Mouse (Mus musculus): Measurements from ENCODE around the gene Uckl1. TPM values are rescaled to one million over a fixed set of nuclear protein-coding genes. Genes with fewer than 3 reads are reported as not detected.

Gene Uckl1
- polyA plus RNA-seq, 1 experiment from 2014 or later, result 51.0 TPM

DNA sequence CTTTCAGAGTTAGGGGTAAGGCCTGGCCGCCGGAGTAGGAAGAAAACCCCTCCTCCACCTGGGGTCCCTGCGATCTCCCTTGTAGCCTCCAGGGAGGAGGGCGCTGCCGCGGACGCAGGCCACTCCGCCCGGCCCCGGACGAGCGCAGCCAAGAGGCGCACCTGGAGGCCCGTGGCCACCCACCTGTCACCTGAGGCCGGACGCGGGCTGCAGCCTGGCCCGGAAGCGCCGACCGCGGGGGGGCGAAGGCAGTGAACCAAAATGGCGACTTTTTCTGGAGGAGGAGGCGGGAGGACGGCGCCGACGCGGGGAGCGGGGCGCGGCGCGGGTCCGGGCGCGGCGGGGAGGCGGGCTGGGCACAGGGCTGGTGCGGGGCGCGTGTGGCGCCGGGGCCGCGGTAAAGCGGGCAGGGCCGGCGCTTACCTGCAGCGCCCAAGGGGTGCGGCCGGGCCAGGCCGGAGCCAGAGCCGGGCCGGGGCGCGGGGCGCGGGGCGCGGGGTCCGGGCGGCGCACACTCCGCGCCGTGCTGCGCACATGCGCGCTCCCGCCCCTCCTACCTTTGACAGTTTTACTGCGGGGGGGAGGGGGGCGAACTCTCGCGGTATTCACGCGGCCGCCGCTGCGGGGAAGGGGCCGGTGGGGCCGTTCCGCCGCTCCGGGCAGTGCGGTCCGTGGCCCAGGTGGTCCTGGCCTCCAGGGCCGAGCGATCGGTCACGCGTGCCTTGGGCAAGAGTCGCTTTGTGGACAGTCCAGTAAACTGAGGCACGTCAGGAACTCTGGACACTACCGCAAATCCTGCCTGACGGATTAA is 7.7 kb upstream of the Uckl1 start, which contains the start of gene Zfp512b:
Gene Zfp512b (minus strand): TSS at position 573 of the 811 bp plus-strand sequence.
- Histone ChIP-seq H3K4me1 (replicated peaks; ENCODE audit: control insufficient read depth, insufficient read depth, low read length) (peaks cover 5% of the 10 kb centered on the region; the same call in 1 of the 2 replicates), H3K4me2 (ENCODE audit: low read depth, low read length, severe bottlenecking) (peak within 1 kb of the TSS; percentile 85), H3K4me3 (ENCODE audit: low read depth, low read length) (peak within 1 kb of the TSS; percentile 94), H3K27ac (ENCODE audit: low read depth, low read length) (peak within 1 kb of the TSS; percentile 50; the same call in 1 of the 2 replicates), H3K36me3 (ENCODE audit: control insufficient read depth, insufficient read depth, low read length) (peaks cover 5% of the 10 kb centered on the region; the same call in 1 of the 2 replicates), H3K9me3 (ENCODE audit: control insufficient read depth, low read length) (no peaks in the 10 kb centered on the region), H3K27me3 (ENCODE audit: control insufficient read depth, insufficient read depth, low read length) (no peaks in the 10 kb centered on the region), H3K9ac (ENCODE audit: low read length) (peak within 1 kb of the TSS; percentile 92)
- DNase-seq (ENCODE audit: low spot score), result peak; percentile 89
- under 1% methylated on average over 60 of the region's 97 CpGs for WGBS
- ATAC-seq (replicated peaks; ENCODE audit: low FRiP score), result peak; percentile 83

DNA sequence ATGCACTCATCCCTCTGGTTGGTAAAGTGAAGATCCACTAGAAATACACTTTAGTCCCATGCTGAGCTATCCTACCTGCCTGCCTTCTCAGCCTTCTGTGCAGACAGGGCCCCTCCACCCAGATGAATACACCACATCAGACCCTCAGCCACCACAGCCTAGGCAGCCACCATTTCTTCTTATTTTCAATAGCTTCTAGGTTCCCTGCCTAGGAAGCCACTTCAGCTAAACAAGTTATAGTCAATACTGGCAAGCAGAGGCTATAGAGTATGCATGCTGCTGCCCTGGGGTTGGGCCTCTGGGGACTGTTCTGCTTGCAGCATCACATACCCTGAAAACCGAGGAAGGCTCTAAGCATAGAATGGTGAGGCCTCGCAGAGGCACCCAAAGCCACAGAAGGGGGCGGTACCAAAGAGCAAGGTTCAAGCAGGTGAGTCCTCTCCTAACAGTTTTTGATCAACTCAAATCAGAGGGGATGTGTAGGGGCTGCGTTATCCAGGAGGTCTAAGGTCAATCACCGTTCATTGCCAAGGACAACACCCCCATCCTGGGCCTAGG is 6.9 kb upstream of the Uckl1 start, which contains the start of gene Prpf6:
Gene Prpf6 (plus strand): TSS at position 341 of the 558 bp plus-strand sequence.
- Histone ChIP-seq H3K9ac (ENCODE audit: low read length) (peak within 1 kb of the TSS; percentile 92), H3K4me2 (ENCODE audit: low read depth, low read length, severe bottlenecking) (peak within 1 kb of the TSS; percentile 85), H3K27ac (ENCODE audit: low read depth, low read length) (peak within 1 kb of the TSS; percentile 50; the same call in 1 of the 2 replicates), H3K27me3 (ENCODE audit: control insufficient read depth, insufficient read depth, low read length) (no peaks in the 10 kb centered on the region), H3K36me3 (ENCODE audit: control insufficient read depth, insufficient read depth, low read length) (peaks cover 8% of the 10 kb centered on the region; the same call in 1 of the 2 replicates), H3K4me3 (ENCODE audit: low read depth, low read length) (peak within 1 kb of the TSS; percentile 94), H3K4me1 (replicated peaks; ENCODE audit: control insufficient read depth, insufficient read depth, low read length) (peaks cover 5% of the 10 kb centered on the region; the same call in 1 of the 2 replicates), H3K9me3 (ENCODE audit: control insufficient read depth, low read length) (no peaks in the 10 kb centered on the region)
- DNase-seq (ENCODE audit: low spot score), result peak; percentile 58
- peak; percentile 8; the same call in 1 of the 2 replicates for ATAC-seq (replicated peaks; ENCODE audit: low FRiP score)
- WGBS, result 24% methylated on average over 5 of the region's 5 CpGs

DNA sequence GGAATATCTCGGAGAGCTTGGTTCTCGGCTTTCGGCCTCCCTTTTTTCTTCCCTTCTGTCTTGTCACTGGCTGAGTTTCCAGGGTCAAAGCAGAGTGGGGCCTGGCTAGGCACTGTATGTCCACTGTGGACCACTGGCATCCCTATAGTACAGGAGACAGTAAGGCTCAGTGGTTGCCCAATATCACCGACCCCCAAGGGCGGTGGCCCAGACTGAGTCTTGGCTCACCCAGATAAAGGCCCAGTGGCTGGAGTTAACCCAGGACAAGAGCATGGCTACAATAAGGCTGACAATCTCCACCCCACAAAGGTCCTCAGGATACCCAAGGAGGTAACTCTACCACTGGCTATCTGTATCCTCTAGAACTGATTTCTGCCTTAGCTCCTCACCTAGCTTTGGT is 5.8 kb upstream of the Uckl1 start:
- Histone ChIP-seq H3K27ac (ENCODE audit: low read depth, low read length) (no peak overlapping the region), H3K27me3 (ENCODE audit: control insufficient read depth, insufficient read depth, low read length) (no peaks in the 10 kb centered on the region), H3K9ac (ENCODE audit: low read length) (no peak overlapping the region), H3K4me3 (ENCODE audit: low read depth, low read length) (no peak overlapping the region), H3K36me3 (ENCODE audit: control insufficient read depth, insufficient read depth, low read length) (peaks cover 10% of the 10 kb centered on the region; the same call in 1 of the 2 replicates), H3K4me1 (replicated peaks; ENCODE audit: control insufficient read depth, insufficient read depth, low read length) (peaks cover 5% of the 10 kb centered on the region; the same call in 1 of the 2 replicates), H3K9me3 (ENCODE audit: control insufficient read depth, low read length) (no peaks in the 10 kb centered on the region), H3K4me2 (ENCODE audit: low read depth, low read length, severe bottlenecking) (no peak overlapping the region)
- 96% methylated on average over 5 of the region's 5 CpGs for WGBS
- no peak for ATAC-seq (replicated peaks; ENCODE audit: low FRiP score)
- DNase-seq (ENCODE audit: low spot score), result peak; percentile 18

DNA sequence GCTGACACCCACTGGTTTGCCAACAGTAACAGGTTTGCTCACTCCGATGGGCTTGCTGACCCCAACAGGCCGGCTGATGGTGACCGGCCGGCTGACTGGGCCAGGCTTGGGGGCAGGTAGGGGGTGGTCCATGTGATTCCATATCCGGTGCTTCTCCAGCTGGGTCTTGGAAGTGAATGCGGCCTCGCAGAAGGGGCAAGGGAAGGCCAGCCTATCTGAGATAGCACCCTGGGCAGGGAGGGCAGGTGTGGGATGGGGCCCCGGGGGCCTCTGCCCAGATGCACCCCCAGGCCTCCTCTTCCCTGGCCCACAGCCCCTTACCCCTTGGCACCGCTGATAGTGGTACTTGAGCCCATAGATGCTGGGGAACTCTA is 5.0 kb upstream of the Uckl1 start:
- Histone ChIP-seq H3K9me3 (ENCODE audit: control insufficient read depth, low read length) (no peaks in the 10 kb centered on the region), H3K4me3 (ENCODE audit: low read depth, low read length) (no peak overlapping the region), H3K4me1 (replicated peaks; ENCODE audit: control insufficient read depth, insufficient read depth, low read length) (peaks cover 5% of the 10 kb centered on the region; the same call in 1 of the 2 replicates), H3K9ac (ENCODE audit: low read length) (no peak overlapping the region), H3K36me3 (ENCODE audit: control insufficient read depth, insufficient read depth, low read length) (peaks cover 12% of the 10 kb centered on the region; the same call in 1 of the 2 replicates), H3K27me3 (ENCODE audit: control insufficient read depth, insufficient read depth, low read length) (no peaks in the 10 kb centered on the region), H3K4me2 (ENCODE audit: low read depth, low read length, severe bottlenecking) (no peak overlapping the region), H3K27ac (ENCODE audit: low read depth, low read length) (no peak overlapping the region)
- ATAC-seq (replicated peaks; ENCODE audit: low FRiP score) (no peak), DNase-seq (ENCODE audit: low spot score) (peak; percentile 43)
- WGBS, result 98% methylated on average over 9 of the region's 9 CpGs

DNA sequence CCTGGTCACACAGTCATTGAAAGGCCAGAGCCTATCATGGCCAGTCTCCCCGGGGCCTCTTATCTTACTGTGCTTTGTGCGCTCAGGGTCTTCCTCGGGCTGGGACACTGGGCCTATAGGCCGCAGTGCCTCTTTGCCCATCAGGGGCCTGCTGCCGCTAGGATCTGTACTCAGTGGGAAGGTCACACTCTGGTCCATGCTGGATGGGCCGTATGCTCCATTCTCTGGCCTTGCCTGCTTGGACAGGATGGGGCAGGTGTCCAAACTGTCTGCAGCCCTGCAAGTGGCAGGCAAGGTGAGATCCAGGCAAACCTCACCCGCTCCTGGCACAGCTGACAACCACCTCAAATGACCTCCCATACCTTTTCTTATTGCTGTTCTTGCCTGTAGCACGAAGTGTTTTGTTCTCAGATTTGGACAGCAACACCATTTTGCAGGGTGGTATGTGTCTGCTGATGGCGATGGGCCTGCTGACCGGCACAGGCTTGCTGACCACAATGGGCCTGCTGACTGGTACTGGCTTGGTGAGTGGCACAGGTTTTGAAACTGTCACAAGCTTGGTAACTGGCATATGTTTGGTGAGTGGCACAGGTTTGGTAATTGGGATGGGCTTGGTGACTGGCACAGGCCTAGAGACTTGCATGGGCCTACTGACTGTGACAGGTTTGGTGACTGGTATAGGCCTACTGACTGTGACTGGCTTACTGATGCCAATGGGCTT is 4.5 kb upstream of the Uckl1 start:
- Histone ChIP-seq H3K27ac (ENCODE audit: low read depth, low read length) (no peak overlapping the region), H3K9me3 (ENCODE audit: control insufficient read depth, low read length) (no peaks in the 10 kb centered on the region), H3K9ac (ENCODE audit: low read length) (no peak overlapping the region), H3K36me3 (ENCODE audit: control insufficient read depth, insufficient read depth, low read length) (peaks cover 14% of the 10 kb centered on the region; the same call in 1 of the 2 replicates), H3K4me2 (ENCODE audit: low read depth, low read length, severe bottlenecking) (no peak overlapping the region), H3K4me1 (replicated peaks; ENCODE audit: control insufficient read depth, insufficient read depth, low read length) (peaks cover 5% of the 10 kb centered on the region; the same call in 1 of the 2 replicates), H3K27me3 (ENCODE audit: control insufficient read depth, insufficient read depth, low read length) (no peaks in the 10 kb centered on the region), H3K4me3 (ENCODE audit: low read depth, low read length) (no peak overlapping the region)
- ATAC-seq (replicated peaks; ENCODE audit: low FRiP score) (no peak), DNase-seq (ENCODE audit: low spot score) (peak; percentile 43)
- 94% methylated on average over 10 of the region's 10 CpGs for WGBS

DNA sequence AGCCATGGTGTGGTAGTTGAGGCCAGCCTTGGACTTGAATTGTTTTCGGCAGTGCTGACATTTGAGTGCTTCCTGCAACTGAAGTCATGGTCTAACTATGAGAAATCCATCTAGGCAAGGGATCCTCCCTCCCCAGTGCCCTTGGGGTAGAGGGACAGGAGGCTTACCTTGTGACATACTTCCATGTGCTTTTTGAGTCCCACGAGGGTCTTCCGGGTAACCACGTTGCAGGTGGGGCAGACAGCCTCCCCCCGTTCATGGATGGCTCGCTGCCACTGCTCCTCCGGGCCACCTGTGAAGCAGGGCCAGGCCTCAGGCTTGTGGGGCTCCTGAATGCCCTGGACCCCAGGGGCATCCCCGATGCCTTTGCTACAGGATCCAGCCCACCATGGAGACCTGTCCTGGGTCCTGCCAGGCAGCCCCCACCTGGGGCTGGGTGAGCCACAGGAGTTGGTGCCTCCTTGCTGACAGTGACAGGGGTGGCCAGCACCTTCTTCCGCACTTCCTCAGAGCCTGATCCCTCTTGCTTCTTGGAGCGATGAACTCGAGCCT is 3.6 kb upstream of the Uckl1 start:
- Histone ChIP-seq H3K4me2 (ENCODE audit: low read depth, low read length, severe bottlenecking) (no peak overlapping the region), H3K36me3 (ENCODE audit: control insufficient read depth, insufficient read depth, low read length) (peaks cover 14% of the 10 kb centered on the region; the same call in 1 of the 2 replicates), H3K4me3 (ENCODE audit: low read depth, low read length) (no peak overlapping the region), H3K9ac (ENCODE audit: low read length) (no peak overlapping the region), H3K4me1 (replicated peaks; ENCODE audit: control insufficient read depth, insufficient read depth, low read length) (peaks cover 5% of the 10 kb centered on the region; the same call in 1 of the 2 replicates), H3K27ac (ENCODE audit: low read depth, low read length) (no peak overlapping the region), H3K27me3 (ENCODE audit: control insufficient read depth, insufficient read depth, low read length) (no peaks in the 10 kb centered on the region), H3K9me3 (ENCODE audit: control insufficient read depth, low read length) (no peaks in the 10 kb centered on the region)
- WGBS, result 93% methylated on average over 11 of the region's 11 CpGs
- DNase-seq (ENCODE audit: low spot score) (peak; percentile 50), ATAC-seq (replicated peaks; ENCODE audit: low FRiP score) (no peak)

DNA sequence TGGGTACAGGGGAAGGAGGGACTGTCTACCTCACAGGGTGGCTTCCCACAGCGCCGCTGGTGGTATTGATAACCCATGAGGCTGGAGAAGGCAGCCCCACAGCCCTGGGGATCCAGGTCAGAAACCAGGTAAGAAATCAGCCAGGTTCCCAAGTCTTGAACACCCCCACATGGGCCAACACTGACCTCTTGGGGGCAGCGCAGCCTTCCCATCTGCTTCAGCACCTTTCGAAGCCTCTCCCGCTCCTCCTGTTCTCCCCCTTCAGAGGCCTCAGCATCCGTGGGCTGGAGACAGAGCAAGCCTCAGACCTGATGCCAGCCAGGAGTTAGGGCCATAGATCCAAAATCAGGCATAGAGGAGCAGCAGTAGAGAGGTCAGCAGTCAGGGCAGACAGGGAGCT is 3.1 kb upstream of the Uckl1 start:
- peaks cover 14% of the 10 kb centered on the region; the same call in 1 of the 2 replicates for H3K36me3 ChIP-seq (ENCODE audit: control insufficient read depth, insufficient read depth, low read length)
- no peak overlapping the region for H3K4me3 ChIP-seq (ENCODE audit: low read depth, low read length)
- ATAC-seq (replicated peaks; ENCODE audit: low FRiP score) (no peak), DNase-seq (ENCODE audit: low spot score) (peak; percentile 47)
- H3K27me3 ChIP-seq (ENCODE audit: control insufficient read depth, insufficient read depth, low read length), result no peaks in the 10 kb centered on the region
- no peak overlapping the region for H3K27ac ChIP-seq (ENCODE audit: low read depth, low read length)
- no peak overlapping the region for H3K4me2 ChIP-seq (ENCODE audit: low read depth, low read length, severe bottlenecking)
- no peak overlapping the region for H3K9ac ChIP-seq (ENCODE audit: low read length)
- H3K9me3 ChIP-seq (ENCODE audit: control insufficient read depth, low read length), result no peaks in the 10 kb centered on the region
- WGBS, result 77% methylated on average over 6 of the region's 6 CpGs
- peaks cover 2% of the 10 kb centered on the region; the same call in 1 of the 2 replicates for H3K4me1 ChIP-seq (replicated peaks; ENCODE audit: control insufficient read depth, insufficient read depth, low read length)

DNA sequence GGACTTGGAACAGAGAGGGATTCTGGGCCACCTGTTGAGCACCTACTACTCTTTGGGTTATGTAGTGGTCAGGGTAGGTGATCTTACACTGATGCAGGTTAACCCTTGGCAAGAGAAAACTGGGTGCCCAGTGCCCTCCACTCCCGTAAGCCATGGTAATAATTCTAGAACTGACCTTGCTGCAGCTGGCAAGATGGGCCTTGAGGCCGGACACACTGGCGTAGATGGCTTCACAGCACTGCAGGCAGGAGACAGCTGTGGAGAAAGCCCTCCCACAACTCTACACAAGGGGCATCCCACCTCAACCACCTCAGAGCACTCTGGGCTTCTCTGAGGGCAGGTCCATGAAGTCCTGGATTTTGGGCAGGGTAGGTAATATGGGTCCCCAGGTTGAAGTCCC is 1.4 kb upstream of the Uckl1 start:
- no peak overlapping the region for H3K4me3 ChIP-seq (ENCODE audit: low read depth, low read length)
- 93% methylated on average over 3 of the region's 3 CpGs for WGBS
- H3K27me3 ChIP-seq (ENCODE audit: control insufficient read depth, insufficient read depth, low read length), result no peaks in the 10 kb centered on the region
- H3K27ac ChIP-seq (ENCODE audit: low read depth, low read length), result no peak overlapping the region
- peaks cover 14% of the 10 kb centered on the region; the same call in 1 of the 2 replicates for H3K36me3 ChIP-seq (ENCODE audit: control insufficient read depth, insufficient read depth, low read length)
- DNase-seq (ENCODE audit: low spot score), result peak; percentile 29
- ATAC-seq (replicated peaks; ENCODE audit: low FRiP score), result no peak
- H3K4me1 ChIP-seq (replicated peaks; ENCODE audit: control insufficient read depth, insufficient read depth, low read length), result no peaks in the 10 kb centered on the region
- H3K4me2 ChIP-seq (ENCODE audit: low read depth, low read length, severe bottlenecking), result no peak overlapping the region
- H3K9me3 ChIP-seq (ENCODE audit: control insufficient read depth, low read length), result no peaks in the 10 kb centered on the region
- H3K9ac ChIP-seq (ENCODE audit: low read length), result no peak overlapping the region

All from forebrain, embryonic 11.5 days (tissue).